Mouse (Mus musculus) midbrain, embryonic 14.5 days (tissue): Measurements from ENCODE around the gene Yipf3. TPM values are rescaled to one million over a fixed set of nuclear protein-coding genes. Genes with fewer than 3 reads are reported as not detected.

Experiments used
- ATAC-seq: fragments of 200-750 bp; cut with Nextera tagmentation; 2 replicates; pipeline ENCODE4 v1.8.0; 2017; ENCODE audit warnings: moderate number of reproducible peaks, moderate library complexity; ENCODE audit not compliant: low FRiP score, low TSS enrichment
- DNase-seq: peaks from one replicate; pipeline ENCODE4 v3.0.0-alpha.2; 2015
- H3K27ac ChIP-seq: fragments of 300-500 bp; sonication (generic); replicated peaks from 2 replicates; pipeline ENCODE4 v1.5.1; 2014; ENCODE audit warnings: mild to moderate bottlenecking, low read depth, low read length, moderate library complexity
- H3K27me3 ChIP-seq: fragments of 300-500 bp; sonication (generic); 2 replicates; pipeline ENCODE4 v1.6.1; 2014; ENCODE audit warnings: low read length, control low read depth, mixed read lengths; ENCODE audit not compliant: control insufficient read depth, insufficient read depth
- H3K36me3 ChIP-seq: fragments of 300-500 bp; sonication (generic); 2 replicates; pipeline ENCODE4 v1.6.1; 2014; ENCODE audit warnings: low read length, control low read depth; ENCODE audit not compliant: control insufficient read depth, insufficient read depth
- H3K4me1 ChIP-seq: fragments of 300-500 bp; sonication (generic); 2 replicates; pipeline ENCODE4 v1.6.1; 2014; ENCODE audit warnings: mild to moderate bottlenecking, antibody characterized with exemption, low read length, control low read depth; ENCODE audit not compliant: control insufficient read depth, insufficient read depth
- H3K4me2 ChIP-seq: fragments of 300-500 bp; sonication (generic); 2 replicates; pipeline ENCODE4 v1.6.1; 2014; ENCODE audit warnings: mild to moderate bottlenecking, low read length, moderate library complexity
- H3K4me3 ChIP-seq: fragments of 300-500 bp; sonication (generic); replicated peaks from 2 replicates; pipeline ENCODE4 v1.5.1; 2014; ENCODE audit warnings: low read depth, low read length
- H3K9ac ChIP-seq: fragments of 300-500 bp; sonication (generic); replicated peaks from 2 replicates; pipeline ENCODE4 v1.6.1; 2014; ENCODE audit warnings: mild to moderate bottlenecking, low read length, moderate library complexity
- H3K9me3 ChIP-seq: fragments of 300-500 bp; sonication (generic); 2 replicates; pipeline ENCODE4 v1.6.1; 2016; ENCODE audit warnings: low read length, control low read depth, mixed read lengths; ENCODE audit not compliant: control insufficient read depth
- WGBS: fragments of 180-500 bp; shearing (Covaris S2); extraction: QIAGEN DNeasy Blood & Tissue Kit; methylation state at CpG from one replicate; pipeline ENCODE4 v1.1.7; 2014; 5-methylcytosine and 5-hydroxymethylcytosine counted together
- microRNA counts: library from miRNA; unstranded; fragments of <30 nt; microRNA quantifications from one replicate; lab custom pipeline; 2016
- microRNA-seq: library from miRNA; unstranded; fragments of <30 nt; microRNA quantifications from one replicate; pipeline ENCODE4, GENCODE M21; 2016
- polyA plus RNA-seq: library from polyadenylated mRNA; unstranded; fragments of >200 nt; fragmentation: Nextera tagmentation; extraction: Ambion mirVana; gene quantifications from 2 replicates; pipeline ENCODE4 v1.2.1, GENCODE M21; 2014

The Yipf3 gene
- polyA plus RNA-seq, 1 experiment from 2014 or later = 86.7 TPM

DNA sequence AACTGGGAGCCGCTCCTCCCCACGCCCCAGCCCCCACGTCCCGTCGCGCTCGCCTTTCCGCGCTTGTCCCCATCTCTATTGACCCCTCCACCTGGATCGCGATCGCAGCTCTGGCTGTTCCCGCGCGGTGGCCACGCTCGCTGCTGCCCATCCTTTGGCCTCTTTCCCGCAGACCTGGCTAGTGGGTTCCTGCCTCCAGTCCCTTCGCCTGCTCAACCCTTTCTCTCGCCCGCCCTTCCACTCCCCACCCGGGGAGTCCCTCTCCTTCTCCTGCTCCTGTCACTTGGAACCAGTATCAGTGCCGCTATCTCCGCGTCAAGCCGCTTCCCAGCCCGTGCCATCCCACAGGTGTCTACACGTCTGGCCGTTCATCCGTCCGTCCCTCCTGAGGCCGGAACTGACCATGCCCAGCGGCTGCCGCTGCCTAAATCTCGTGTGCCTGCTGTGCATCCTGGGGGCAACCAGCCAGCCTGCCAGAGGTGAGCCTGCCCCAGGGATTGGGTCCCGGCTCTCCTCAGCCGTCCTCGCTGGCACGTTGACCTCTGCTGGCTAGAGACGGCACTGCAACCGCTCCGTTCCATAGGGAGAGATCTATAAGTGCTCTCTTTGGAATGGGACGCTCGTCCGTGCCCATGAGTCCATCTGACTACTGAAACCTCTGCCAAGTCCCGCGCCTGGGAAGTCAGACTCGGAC lies 50.5 kb downstream of the Yipf3 start:
- Histone ChIP-seq H3K27ac (peak overlapping the region; percentile 79), H3K4me3 (peak overlapping the region; percentile 78), H3K4me2 (peak overlapping the region; percentile 92), H3K4me1 (no peaks in the 10 kb centered on the region; the same call in 1 of the 2 replicates), H3K9ac (peak overlapping the region; percentile 80), H3K9me3 (no peaks in the 10 kb centered on the region), H3K36me3 (peaks cover 8% of the 10 kb centered on the region), H3K27me3 (peaks cover 36% of the 10 kb centered on the region)
- DNase-seq = peak; percentile 92
- WGBS = under 1% methylated on average over 45 of the region's 48 CpGs
- ATAC-seq = peak; percentile 82

DNA sequence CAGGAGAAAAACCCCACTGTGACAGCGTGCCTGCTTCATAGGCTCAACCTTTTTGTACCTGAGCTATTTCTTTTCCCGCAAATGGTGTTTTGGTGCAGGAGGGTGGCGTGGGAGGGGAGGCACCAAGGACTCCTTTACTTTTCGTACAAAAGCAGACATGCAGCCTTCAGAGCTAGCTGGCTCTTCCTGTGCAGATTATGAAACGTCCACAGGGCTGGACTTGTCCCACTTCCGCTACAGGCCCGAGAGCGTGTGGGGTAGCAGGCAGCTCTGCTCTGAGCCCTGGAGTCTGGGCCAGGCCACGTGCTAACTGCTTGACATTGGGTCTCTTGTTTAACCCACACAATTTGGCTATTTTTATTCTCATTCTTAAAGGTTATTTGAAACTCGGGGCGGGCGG lies 54.0 kb downstream of the Yipf3 start:
- Histone ChIP-seq H3K27ac (no peak overlapping the region), H3K4me1 (no peaks in the 10 kb centered on the region; the same call in 1 of the 2 replicates), H3K4me3 (no peak overlapping the region), H3K36me3 (peaks cover 33% of the 10 kb centered on the region), H3K9ac (no peak overlapping the region), H3K4me2 (no peak overlapping the region), H3K9me3 (no peaks in the 10 kb centered on the region), H3K27me3 (peaks cover 14% of the 10 kb centered on the region; the same call in 1 of the 2 replicates)
- 84% methylated on average over 12 of the region's 12 CpGs for WGBS
- ATAC-seq = no peak
- no peak for DNase-seq

MicroRNAs within 50 kb of the gene (microRNA counts, 519-probe panel; counts per million panel counts)
- microRNA mmu-miR-693-3p (lab: Ali Mortazavi, UCI) (not detected), microRNA mmu-miR-693-5p (lab: Ali Mortazavi, UCI) (not detected)

Small RNA genes within 50 kb of the gene (microRNA-seq; reads per million reads assigned to microRNA genes)
- gene Mir693 = 0.44 reads per million

Other genes with a start within 250 kb of the Yipf3 start
- gene Vegfa, start 215.7 kb upstream of the Yipf3 start, polyA plus RNA-seq = 4.3 and 5.5 TPM in 2 replicates
- 141 and 148 TPM in 2 replicates for gene Mrps18a, start 137.1 kb upstream of the Yipf3 start, polyA plus RNA-seq
- gene Rsph9, start 103.9 kb upstream of the Yipf3 start, polyA plus RNA-seq = 38.8 and 58.1 TPM in 2 replicates
- 22.4 and 22.8 TPM in 2 replicates for gene Mad2l1bp, start 94.5 kb upstream of the Yipf3 start, polyA plus RNA-seq
- gene Gtpbp2, start 87.0 kb upstream of the Yipf3 start, polyA plus RNA-seq = 27.2 and 35.4 TPM in 2 replicates
- gene Polh, start 45.4 kb upstream of the Yipf3 start, polyA plus RNA-seq = 5.9 and 6.3 TPM in 2 replicates
- gene Xpo5, start 45.3 kb upstream of the Yipf3 start, polyA plus RNA-seq = 42.3 and 54.3 TPM in 2 replicates
- gene Polr1c, start within 50 bp of the Yipf3 start, polyA plus RNA-seq = 89.8 and 91.0 TPM in 2 replicates
- gene Lrrc73, start 5.5 kb downstream of the Yipf3 start, polyA plus RNA-seq = 12.0 and 17.4 TPM in 2 replicates
- gene Tjap1, start 34.9 kb downstream of the Yipf3 start, polyA plus RNA-seq = 23.5 and 24.1 TPM in 2 replicates
- gene Dlk2, start 49.3 kb downstream of the Yipf3 start, polyA plus RNA-seq = 13.7 and 22.2 TPM in 2 replicates
- gene Abcc10, start 80.3 kb downstream of the Yipf3 start, polyA plus RNA-seq = 8.5 and 9.6 TPM in 2 replicates
- gene Zfp318, start 135.7 kb downstream of the Yipf3 start, polyA plus RNA-seq = 26.2 and 28.0 TPM in 2 replicates
- gene Crip3, start 180.8 kb downstream of the Yipf3 start, polyA plus RNA-seq = 1.00 and 4.2 TPM in 2 replicates
- gene Slc22a7, start 190.4 kb downstream of the Yipf3 start, polyA plus RNA-seq = not detected in 2 replicates
- gene Ttbk1, start 239.6 kb downstream of the Yipf3 start, polyA plus RNA-seq = 6.1 and 6.2 TPM in 2 replicates
- gene Dnph1, start 248.6 kb downstream of the Yipf3 start, polyA plus RNA-seq = 17.2 and 20.4 TPM in 2 replicates